Mouse (Mus musculus): ENCODE data around the gene Plxdc1.

Plxdc1 gene

GRCm38 (mm10) chr11:97985727-97986677 is at the start of gene Plxdc1:
Plxdc1 (minus strand) TSS chr11:97986444.
- peak; percentile 47 to 75 for DNase-seq (ENCODE audit: low spot score in 2 of 2)

DNA sequence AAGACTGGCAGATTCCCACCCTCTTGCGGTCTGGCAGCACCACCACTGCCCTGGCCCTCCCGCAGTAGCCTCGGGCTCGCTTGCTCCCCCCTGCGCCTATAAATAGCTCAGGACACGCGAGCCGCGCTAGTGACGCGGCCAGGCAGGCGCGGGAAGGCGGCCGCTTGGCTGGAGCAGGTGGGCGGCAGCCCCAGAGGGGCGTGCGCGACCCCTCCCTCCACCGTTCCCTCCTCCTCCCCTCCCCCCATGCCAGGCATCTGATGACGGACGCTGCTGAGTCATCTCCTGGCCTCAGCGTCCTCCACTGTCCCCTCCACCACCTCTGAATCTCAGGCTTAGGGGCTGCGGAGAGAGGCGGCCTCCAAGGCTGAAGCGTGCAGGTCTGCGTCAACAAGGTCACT is 49.7 kb upstream of the Plxdc1 start:
- no peak for DNase-seq (ENCODE audit: low spot score in 2 of 2)

GRCm38 (mm10) chr11:98034840-98035239 is 48.6 kb upstream of the Plxdc1 start:
- no peak for DNase-seq (ENCODE audit: low spot score in 2 of 2)

DNA sequence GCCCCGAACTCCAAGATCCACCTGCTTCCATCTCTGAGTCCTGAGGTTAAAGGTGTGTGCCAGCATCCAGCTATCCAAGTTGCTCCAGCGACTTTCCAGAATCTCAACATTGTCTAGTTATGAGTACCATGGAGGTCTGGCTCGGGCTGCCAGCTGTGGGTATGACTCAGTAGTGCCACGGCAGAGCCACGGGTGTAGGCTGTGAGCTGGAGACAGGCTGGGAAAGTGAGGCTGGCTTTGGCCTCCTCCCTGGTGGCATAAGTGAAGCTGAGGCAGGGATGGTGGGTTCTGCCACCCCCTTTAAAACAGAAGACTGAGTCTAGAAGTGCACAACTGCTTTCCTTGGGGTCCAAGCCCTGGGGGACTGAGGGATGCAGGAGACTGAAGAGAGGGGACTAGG is 47.8 kb upstream of the Plxdc1 start:
- no peak for DNase-seq (ENCODE audit: low spot score in 2 of 2)

DNA sequence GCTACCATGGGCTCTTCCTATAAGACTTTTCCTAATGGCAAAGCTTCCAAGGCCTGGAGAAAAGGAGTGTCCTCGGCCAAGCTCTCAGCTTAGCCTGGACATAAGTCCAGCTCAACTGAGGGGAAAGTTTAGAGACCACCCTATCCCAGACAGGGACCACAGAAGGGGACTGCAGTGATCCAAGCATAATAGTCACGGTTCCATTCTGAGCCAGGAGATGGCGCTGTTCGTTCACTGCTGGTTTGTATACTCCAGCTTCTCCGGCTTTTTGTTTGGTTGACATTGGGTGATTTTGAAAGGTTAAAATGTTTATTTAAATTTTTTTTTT is 45.2 kb upstream of the Plxdc1 start:
- peak; percentile 74 to 89 for DNase-seq (ENCODE audit: low spot score in 2 of 2)

DNA sequence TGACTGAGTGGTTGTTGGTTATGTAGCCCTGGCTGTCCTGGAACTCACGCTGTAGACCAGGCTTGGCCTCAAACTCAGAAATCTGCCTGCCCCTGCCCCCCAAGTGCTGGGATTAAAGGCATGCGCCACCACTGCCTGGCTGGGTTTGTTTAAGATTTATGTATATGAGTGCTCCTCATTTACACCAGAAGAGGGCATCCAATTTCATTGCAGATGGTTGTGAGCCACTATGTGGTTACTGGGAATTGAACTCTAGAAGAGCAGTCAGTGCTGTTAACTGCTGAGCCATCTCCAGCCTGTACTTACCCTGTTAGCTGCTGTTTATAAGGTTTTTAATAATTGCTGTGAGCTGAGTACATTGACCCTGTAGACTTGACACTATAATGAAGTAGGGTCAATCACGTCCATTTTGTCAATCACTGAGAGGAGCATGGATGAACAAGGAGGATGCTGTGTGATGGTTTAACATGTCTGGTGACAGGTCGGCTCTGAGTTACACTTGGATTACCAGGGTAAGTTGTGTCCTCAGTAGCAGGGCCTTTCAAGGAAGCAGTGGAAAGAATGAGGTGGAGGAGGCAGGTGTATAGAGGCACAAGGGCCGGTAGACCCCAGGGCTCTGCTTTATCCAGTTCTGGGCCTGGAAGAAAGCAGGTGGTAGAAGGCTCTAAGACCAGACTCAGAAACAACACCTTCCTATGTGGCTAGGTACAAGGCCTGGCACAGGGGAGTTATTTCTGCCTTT is 44.6 kb upstream of the Plxdc1 start:
- no peak for DNase-seq (ENCODE audit: low spot score in 2 of 2)

GRCm38 (mm10) chr11:98027785-98028184 is 41.5 kb upstream of the Plxdc1 start:
- no peak for DNase-seq (ENCODE audit: low spot score in 2 of 2)

- DNase-seq (ENCODE audit: low spot score in 2 of 2): no peak
Observed at GRCm38 (mm10) chr11:98027297-98027688, 41.0 kb upstream of the Plxdc1 start.

DNA sequence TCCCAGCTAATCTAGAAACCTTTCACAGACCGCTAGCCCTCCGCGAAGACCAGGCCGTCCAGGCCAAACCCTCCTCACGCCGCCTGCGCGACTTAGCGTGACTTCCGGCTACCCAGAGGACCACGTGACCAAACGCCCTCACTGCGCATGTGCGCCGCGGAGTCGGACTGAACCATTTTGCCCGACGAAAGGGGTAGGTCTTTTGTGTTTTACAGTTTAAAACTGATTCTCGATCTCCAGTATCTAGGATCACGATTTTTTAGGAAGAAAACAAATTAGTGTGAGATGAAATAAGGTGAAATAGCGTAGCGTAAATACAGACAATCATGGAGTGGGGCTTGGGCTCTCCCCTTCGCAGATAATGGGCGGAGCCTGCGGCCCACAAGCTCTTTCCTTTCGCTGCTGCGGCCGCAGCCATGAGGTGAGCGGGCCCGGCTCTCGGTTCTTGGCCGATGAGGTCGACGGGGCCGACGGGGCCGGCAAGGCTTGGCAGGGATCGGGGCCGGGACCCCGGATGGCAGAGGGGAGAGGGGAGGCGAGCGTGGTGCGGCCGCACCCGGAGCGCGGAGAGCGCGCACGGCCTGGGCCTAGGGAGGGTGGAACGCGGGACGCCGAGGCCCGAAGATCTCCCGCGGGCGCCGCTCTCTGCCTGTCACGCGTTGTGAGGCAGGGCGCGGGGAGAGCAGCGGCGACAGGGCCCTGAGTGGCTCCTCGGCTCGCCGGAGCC is 40.5 kb upstream of the Plxdc1 start, which contains the start of gene Rpl19:
TSS of gene Rpl19 (plus strand) at position 141 of the 727 bp plus-strand sequence.
- peak; percentile 90 to 98 for DNase-seq (ENCODE audit: low spot score in 2 of 2)

DNA sequence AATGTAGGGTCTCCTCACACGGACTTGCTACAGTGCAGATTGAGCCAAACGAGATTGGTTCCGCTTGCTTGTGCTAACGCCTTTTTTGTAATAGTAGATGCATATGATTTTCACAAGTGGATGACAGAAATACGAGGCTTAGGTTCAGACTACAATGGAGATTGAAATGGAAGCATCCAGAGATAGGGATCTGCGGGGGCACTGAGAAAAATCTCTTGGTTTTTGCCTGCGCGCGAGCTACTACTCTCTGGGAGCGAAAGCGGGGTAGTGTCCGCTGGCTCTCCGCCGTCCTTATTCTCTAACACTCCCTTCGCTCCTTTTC is 40.0 kb upstream of the Plxdc1 start:
- DNase-seq (ENCODE audit: low spot score in 2 of 2): no peak

GRCm38 (mm10) chr11:98024516-98024915 is 38.3 kb upstream of the Plxdc1 start:
- DNase-seq (ENCODE audit: low spot score in 2 of 2): no peak

GRCm38 (mm10) chr11:98022555-98023371 is 36.5 kb upstream of the Plxdc1 start, which contains the start of gene Cacnb1:
Cacnb1 (minus strand) TSS chr11:98023034.
- peak; percentile 47 to 79 for DNase-seq (ENCODE audit: low spot score in 2 of 2)

DNA sequence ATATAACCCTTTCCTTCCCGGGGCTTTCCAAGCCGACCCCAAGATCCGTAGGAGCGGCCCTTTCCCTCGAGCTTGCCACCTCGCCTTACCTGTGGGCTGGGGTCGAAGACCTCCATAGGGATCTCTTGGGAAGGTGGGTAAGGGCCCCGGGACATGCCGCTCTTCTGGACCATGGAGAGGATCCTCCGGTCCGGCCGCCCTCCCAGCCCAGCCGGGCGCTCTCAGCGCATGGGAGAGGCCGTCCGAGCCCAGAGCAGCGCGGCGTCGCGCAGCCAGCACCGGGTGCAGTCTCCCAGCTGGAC is 36.0 kb upstream of the Plxdc1 start:
- DNase-seq (ENCODE audit: low spot score in 2 of 2): no peak

- DNase-seq (ENCODE audit: low spot score in 2 of 2): no peak
Observed at GRCm38 (mm10) chr11:98021565-98022252, 35.5 kb upstream of the Plxdc1 start.

GRCm38 (mm10) chr11:98021118-98021517 is 34.9 kb upstream of the Plxdc1 start:
- DNase-seq (ENCODE audit: low spot score in 2 of 2): no peak

DNA sequence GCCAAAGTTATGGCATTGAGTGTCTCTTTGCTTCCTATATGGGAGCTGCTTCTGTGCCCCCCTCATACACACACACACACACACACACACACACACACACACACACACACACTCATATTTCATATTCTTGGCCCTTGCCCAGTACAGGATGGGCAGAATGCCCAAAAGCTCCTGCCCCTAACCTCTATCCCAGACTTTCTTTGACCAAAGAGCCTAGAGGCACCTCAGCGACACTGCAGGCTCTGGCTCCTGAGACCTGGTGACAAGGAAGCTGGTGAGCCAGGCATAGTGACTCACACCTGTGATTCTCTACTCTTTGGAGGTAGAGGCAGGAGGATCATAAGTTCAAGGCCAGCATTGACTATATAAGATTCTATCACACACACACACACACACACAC is 34.5 kb upstream of the Plxdc1 start:
- no peak for DNase-seq (ENCODE audit: low spot score in 2 of 2)

DNA sequence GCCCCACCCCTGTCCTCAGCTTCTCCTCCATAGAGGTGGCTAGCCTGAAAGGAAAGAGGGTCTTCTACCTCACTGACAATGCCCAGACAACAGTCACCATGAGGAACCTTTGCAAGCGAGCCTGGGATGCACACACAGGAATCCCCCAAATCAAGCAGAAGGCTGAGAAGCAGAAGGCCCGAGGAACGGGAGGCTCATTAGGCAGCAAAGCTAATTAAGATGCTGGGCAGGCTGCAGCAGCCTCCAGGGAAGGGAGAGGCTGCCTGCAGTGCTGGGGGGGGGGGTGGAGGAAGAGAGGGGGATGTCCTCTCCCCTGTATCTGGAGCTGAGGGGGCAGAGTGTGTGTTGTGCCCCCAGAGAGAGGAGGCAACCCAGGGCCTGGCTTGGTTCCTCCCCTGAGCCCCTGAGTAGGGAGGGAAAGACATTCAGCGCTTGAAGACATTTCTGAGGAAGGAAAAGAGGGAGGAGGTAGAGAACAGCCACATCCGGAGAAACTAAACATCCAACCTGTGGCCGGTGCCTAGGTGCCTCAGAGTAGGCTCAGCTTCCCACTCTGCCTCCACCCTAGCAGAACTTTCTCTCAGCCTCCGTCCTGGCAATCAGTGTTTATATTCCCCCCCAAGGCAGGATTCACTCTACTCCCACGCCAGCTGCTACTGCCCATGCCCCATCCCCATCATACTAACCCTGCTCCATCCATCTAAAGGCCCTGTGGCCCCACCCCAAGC is 33.8 kb upstream of the Plxdc1 start:
- no peak for DNase-seq (ENCODE audit: low spot score in 2 of 2)

DNA sequence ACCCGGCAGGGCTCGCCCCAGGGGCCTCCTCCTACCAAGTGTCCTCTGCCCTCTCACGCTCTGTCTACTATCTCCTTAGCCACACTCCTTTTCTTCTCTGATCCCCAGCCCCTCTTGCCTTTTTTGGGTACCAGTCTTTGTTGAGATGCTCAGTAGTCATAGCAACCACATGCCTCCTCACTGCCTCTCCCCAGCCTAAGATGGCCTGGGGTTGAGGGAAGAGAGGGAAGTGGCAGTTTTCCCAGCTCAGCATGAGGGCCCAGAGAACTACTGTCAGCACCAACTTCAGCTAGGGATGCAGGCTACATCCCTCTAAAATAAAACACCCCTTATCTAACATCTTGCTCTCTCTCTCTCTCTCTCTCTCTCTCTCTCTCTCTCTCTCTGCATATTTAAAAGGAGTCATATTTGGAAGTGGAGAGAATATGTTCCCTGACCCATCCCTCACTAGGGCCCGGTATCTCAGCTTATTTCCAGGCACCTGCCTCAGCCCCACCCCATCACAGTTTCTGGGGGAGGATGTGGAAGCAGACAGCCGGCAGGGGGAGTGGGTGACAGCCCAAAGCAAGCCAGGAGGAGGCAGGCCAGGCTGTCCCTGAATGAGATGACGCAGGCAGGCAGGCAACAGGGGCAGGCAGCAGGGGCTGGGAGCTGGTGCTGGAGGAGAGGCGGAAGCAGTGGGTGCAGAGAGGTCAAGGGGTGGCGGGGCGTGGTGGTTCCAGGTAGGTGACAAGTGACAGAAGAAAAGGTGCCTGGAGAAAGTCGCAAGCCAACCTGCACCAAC is 32.8 kb upstream of the Plxdc1 start:
- DNase-seq (ENCODE audit: low spot score in 2 of 2): peak; percentile 41 to 73

- no peak for DNase-seq (ENCODE audit: low spot score in 2 of 2)
Observed at GRCm38 (mm10) chr11:98018222-98018621, 32.0 kb upstream of the Plxdc1 start.

DNA sequence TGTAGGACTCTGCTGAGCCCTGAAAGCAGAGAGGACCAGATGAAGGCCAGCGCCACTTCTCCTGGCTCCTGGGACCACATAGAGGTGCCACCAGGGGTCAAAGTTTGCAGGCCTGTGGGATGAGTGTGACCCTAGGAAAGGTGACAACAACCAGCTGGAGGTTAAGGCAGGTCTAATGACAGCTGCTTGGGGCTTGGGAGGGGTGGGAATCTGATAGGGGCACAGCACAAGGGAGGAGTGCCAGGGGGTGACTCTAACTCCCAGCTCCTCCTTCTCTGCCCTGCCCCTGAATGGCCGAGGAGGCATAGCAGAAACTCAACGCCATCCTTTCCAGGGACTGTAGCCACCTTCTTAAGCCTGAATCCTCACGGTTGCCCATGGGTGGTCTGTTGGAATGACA is 30.6 kb upstream of the Plxdc1 start:
- no peak for DNase-seq (ENCODE audit: low spot score in 2 of 2)
